Mouse (Mus musculus): ENCODE measurements at regions not wholly inside any gene's neighbourhood (a gene's known extent, or its start where the extent isn't known, plus 50 kb on each side); places are given as distances from the start of the nearest gene placed in this dataset.
"Not testable (repeated sequence)": the region's sequence is repeated elsewhere in the genome, so short reads cannot be mapped to it uniquely, and the experiment has no call there.

GRCm38 (mm10) chrX:151708055-151708670 lies 92.4 kb upstream of the Huwe1 start:
- H3K9ac ChIP-seq; H3K4me2 ChIP-seq; H3K27me3 ChIP-seq (replicated peaks); H3K36me3 ChIP-seq (replicated peaks); H3K4me3 ChIP-seq; H3K9me3 ChIP-seq: not testable (repeated sequence)
- H3K27ac ChIP-seq = peak overlapping the region; percentile 72
- 0 out of 2 replicates have a peak, but pooled peaks cover 11% of the 10 kb centered on the region for H3K4me1 ChIP-seq
- ATAC-seq (replicated peaks) = peak; percentile 97
- WGBS = 24% methylated on average over 4 of the region's 4 CpGs
